Mouse (Mus musculus): Measurements from ENCODE around the gene Nhlrc4. TPM values are rescaled to one million over a fixed set of nuclear protein-coding genes. Genes with fewer than 3 reads are reported as not detected.

Nhlrc4 gene
- polyA plus RNA-seq, 1 experiment from 2014 or later = 0.73 TPM

DNA sequence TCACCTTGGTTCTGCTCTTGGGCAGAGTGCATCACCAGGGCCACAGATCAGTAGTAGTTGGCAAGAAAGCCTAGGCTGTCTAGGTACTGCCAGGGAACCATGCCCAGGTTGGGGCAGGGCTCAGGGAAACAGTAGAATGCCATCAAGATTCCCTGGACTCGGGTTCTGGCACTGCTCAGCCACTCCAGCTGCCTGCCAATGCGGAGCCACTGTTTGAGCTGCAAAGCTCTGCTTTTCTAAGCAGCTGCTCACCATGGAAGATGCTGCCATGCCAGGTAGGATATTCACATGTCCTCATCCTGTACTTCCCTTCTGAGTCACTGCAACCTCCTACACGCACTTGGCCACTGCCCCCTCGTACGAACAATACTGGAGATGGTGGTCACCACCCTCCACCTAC lies 36.1 kb upstream of the Nhlrc4 start:
- Histone ChIP-seq H3K4me2 (ENCODE audit: low read depth, low read length) (peak overlapping the region; percentile 18; the same call in 1 of the 2 replicates), H3K36me3 (ENCODE audit: control insufficient read depth, insufficient read depth, low read length) (0 out of 2 replicates have a peak, but pooled peaks cover 2% of the 10 kb centered on the region), H3K9me3 (ENCODE audit: control insufficient read depth, low read length) (no peaks in the 10 kb centered on the region), H3K4me3 (ENCODE audit: low read length) (no peak overlapping the region), H3K9ac (ENCODE audit: low read depth, low read length) (peak overlapping the region; percentile 39; the same call in 1 of the 2 replicates), H3K4me1 (ENCODE audit: control insufficient read depth, insufficient read depth, low read length) (peaks cover 30% of the 10 kb centered on the region), H3K27ac (ENCODE audit: low read length) (peak overlapping the region; percentile 89), H3K27me3 (replicated peaks; ENCODE audit: control insufficient read depth, insufficient read depth, low read length) (no peaks in the 10 kb centered on the region)
- WGBS = 81% methylated on average over 5 of the region's 5 CpGs
- no peak for ATAC-seq

DNA sequence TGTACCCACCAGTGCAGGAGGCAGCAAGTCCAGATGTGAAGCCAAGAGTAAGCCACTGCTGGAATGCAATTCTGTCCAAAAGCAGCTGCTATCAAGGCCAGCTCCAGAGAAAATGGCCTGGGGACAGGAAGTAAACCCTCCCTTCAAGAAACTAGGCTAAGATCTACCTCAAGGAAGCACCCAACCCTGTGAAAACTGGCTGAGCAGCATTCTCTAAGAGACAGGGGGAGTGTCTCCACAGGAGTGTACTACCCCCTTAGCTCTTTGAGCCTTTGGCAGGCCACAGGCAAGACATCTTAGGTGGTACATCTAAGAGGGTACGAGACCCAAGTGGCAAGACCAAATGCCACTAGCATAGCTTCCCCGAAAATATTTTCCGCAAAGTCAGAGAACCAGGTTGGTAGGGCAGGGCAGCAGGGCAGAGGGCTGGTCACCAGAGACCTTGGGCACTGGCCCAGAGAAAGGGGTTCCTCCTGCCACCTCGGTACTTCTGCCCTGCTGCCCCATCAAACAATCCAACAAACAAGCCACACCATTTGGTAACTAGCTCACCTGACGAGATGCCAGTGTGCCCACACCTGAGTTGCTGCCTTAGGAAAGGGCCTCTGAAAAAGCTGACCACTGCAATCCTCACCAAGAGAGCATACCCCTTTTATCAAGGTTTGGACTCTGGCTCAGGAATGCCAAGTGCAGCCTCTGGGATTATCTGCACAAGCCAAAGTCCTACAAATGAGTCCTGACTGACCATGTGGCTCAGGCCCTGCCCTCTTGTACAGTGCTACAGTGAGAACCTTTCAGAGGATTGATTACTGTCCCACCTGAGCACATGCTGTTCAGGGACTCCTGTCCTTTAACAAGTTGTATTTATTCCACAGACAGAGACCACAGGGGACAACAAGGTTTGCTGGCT lies 35.3 kb upstream of the Nhlrc4 start:
- Histone ChIP-seq H3K4me1 (ENCODE audit: control insufficient read depth, insufficient read depth, low read length) (peaks cover 30% of the 10 kb centered on the region), H3K27me3 (replicated peaks; ENCODE audit: control insufficient read depth, insufficient read depth, low read length) (no peaks in the 10 kb centered on the region), H3K4me3 (ENCODE audit: low read length) (0 out of 2 replicates have a peak overlapping the region, but pooled peaks have one; percentile 8), H3K36me3 (ENCODE audit: control insufficient read depth, insufficient read depth, low read length) (0 out of 2 replicates have a peak, but pooled peaks cover 2% of the 10 kb centered on the region), H3K9me3 (ENCODE audit: control insufficient read depth, low read length) (no peaks in the 10 kb centered on the region), H3K27ac (ENCODE audit: low read length) (peak overlapping the region; percentile 89), H3K4me2 (ENCODE audit: low read depth, low read length) (peak overlapping the region; percentile 34), H3K9ac (ENCODE audit: low read depth, low read length) (peak overlapping the region; percentile 39)
- WGBS = 86% methylated on average over 5 of the region's 5 CpGs
- peak; percentile 76 for ATAC-seq

DNA sequence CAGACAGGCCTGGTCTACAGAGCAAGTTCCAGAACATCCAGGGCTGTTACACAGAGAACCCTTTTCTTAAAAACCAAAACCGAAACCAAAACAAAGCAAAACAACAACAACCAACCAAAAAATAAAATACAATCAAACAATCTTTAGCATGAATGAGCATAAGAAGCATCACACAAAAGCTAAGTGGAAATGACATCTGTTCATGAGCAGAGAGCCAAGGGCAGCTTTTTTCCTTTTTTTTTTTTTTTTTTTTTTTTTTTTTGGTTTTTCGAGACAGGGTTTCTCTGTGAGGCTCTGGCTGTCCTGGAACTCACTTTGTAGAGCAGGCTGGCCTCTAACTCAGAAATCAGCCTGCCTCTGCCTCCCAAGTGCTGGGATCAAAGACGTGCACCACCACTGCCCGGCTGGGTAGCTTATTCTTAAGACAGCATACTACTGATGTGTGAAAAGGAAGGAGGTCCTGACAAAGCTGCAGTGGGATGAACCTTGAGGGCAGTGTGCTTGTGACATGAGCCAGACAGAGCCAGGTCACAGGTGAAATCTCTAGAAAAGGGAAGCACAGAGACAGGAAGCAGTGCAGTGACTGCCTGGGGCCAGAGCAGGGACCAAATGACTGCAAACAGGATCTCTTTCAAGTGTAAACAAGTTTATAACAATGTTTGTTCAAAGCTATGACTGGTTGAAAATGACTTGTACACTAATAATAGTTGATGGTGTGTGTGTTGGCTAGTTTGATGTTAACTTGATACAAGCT lies 26.4 kb upstream of the Nhlrc4 start:
- H3K4me2 ChIP-seq (ENCODE audit: low read depth, low read length) = no peak overlapping the region
- no peaks in the 10 kb centered on the region for H3K36me3 ChIP-seq (ENCODE audit: control insufficient read depth, insufficient read depth, low read length)
- WGBS = 89% methylated on average over 4 of the region's 4 CpGs
- no peak overlapping the region for H3K4me3 ChIP-seq (ENCODE audit: low read length)
- H3K27me3 ChIP-seq (replicated peaks; ENCODE audit: control insufficient read depth, insufficient read depth, low read length) = no peaks in the 10 kb centered on the region
- ATAC-seq = no peak
- H3K9me3 ChIP-seq (ENCODE audit: control insufficient read depth, low read length) = no peaks in the 10 kb centered on the region
- no peak overlapping the region for H3K9ac ChIP-seq (ENCODE audit: low read depth, low read length)
- peaks cover 14% of the 10 kb centered on the region for H3K4me1 ChIP-seq (ENCODE audit: control insufficient read depth, insufficient read depth, low read length)
- no peak overlapping the region for H3K27ac ChIP-seq (ENCODE audit: low read length)

DNA sequence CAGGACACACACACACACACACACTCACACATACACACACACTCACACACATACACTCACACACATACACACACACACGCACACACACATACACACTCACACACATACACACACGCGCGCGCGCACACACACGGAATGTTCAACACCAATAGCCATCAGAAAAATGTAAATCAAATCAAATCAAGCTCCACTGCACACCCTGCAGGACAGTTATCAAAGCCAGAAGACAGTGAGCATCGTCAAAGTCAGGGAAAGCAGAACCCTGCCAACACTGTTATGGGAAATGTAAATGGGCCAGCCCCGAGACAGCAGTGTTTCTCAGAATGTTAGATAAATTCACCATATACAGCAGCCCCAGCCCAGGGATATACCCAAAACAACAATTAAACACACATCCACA lies 25.7 kb upstream of the Nhlrc4 start:
- H3K4me2 ChIP-seq (ENCODE audit: low read depth, low read length) = no peak overlapping the region
- no peak overlapping the region for H3K9ac ChIP-seq (ENCODE audit: low read depth, low read length)
- no peak for ATAC-seq
- no peak overlapping the region for H3K27ac ChIP-seq (ENCODE audit: low read length)
- H3K36me3 ChIP-seq (ENCODE audit: control insufficient read depth, insufficient read depth, low read length) = no peaks in the 10 kb centered on the region
- no peak overlapping the region for H3K4me3 ChIP-seq (ENCODE audit: low read length)
- H3K9me3 ChIP-seq (ENCODE audit: control insufficient read depth, low read length) = no peaks in the 10 kb centered on the region
- H3K27me3 ChIP-seq (replicated peaks; ENCODE audit: control insufficient read depth, insufficient read depth, low read length) = no peaks in the 10 kb centered on the region
- H3K4me1 ChIP-seq (ENCODE audit: control insufficient read depth, insufficient read depth, low read length) = peaks cover 14% of the 10 kb centered on the region
- 86% methylated on average over 9 of the region's 9 CpGs for WGBS

DNA sequence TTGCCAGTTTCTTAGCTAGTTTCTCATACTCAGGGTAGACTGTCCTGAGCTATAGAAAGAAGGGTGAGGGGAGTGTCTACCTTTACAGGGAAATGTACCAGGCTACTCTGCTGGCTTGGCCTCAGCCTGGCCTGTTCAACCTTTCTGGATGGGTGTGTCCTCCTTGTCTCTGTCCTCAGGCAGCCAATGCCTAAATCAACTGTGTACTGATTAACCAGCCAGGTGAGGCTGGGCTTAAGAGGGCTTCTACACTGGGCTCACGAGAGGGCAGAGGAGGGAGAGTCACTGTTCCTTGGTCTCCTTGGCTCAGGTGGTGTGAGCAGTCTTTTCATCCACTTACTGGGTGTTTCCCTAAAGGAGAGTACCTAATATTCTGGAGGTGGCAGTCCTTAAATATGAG lies 23.4 kb upstream of the Nhlrc4 start:
- ATAC-seq = peak; percentile 94
- H3K4me2 ChIP-seq (ENCODE audit: low read depth, low read length) = no peak overlapping the region
- WGBS = 58% methylated on average over 1 of the region's 1 CpGs
- no peak overlapping the region for H3K4me3 ChIP-seq (ENCODE audit: low read length)
- H3K9ac ChIP-seq (ENCODE audit: low read depth, low read length) = no peak overlapping the region
- no peaks in the 10 kb centered on the region for H3K27me3 ChIP-seq (replicated peaks; ENCODE audit: control insufficient read depth, insufficient read depth, low read length)
- H3K36me3 ChIP-seq (ENCODE audit: control insufficient read depth, insufficient read depth, low read length) = no peaks in the 10 kb centered on the region
- H3K9me3 ChIP-seq (ENCODE audit: control insufficient read depth, low read length) = no peaks in the 10 kb centered on the region
- peaks cover 18% of the 10 kb centered on the region for H3K4me1 ChIP-seq (ENCODE audit: control insufficient read depth, insufficient read depth, low read length)
- H3K27ac ChIP-seq (ENCODE audit: low read length) = peak overlapping the region; percentile 35; the same call in 1 of the 2 replicates

DNA sequence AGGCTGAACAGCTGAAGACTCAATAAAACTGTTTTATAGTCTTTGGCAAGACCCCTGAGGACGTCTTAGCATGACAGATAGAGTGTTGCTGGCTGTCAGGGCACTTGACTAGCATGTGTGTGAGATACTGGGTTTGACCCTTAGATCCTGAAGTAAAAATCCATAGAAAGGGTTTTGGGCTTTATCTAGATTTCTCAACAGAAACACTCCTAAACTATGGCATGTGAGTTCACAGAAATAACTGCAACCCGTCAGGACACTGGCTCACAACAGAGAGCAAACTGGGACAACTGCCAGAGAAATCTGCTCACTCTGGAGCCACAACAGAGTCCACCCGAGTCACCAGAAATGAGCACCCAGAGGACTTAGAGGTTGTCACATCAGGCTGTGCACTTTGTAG lies 22.9 kb upstream of the Nhlrc4 start:
- WGBS = 43% methylated on average over 3 of the region's 3 CpGs
- Histone ChIP-seq H3K36me3 (ENCODE audit: control insufficient read depth, insufficient read depth, low read length) (0 out of 2 replicates have a peak, but pooled peaks cover 2% of the 10 kb centered on the region), H3K4me1 (ENCODE audit: control insufficient read depth, insufficient read depth, low read length) (peaks cover 18% of the 10 kb centered on the region), H3K9me3 (ENCODE audit: control insufficient read depth, low read length) (no peaks in the 10 kb centered on the region), H3K27ac (ENCODE audit: low read length) (peak overlapping the region; percentile 35; the same call in 1 of the 2 replicates), H3K9ac (ENCODE audit: low read depth, low read length) (no peak overlapping the region), H3K4me2 (ENCODE audit: low read depth, low read length) (no peak overlapping the region), H3K27me3 (replicated peaks; ENCODE audit: control insufficient read depth, insufficient read depth, low read length) (no peaks in the 10 kb centered on the region), H3K4me3 (ENCODE audit: low read length) (no peak overlapping the region)
- ATAC-seq = peak; percentile 15; the same call in 1 of the 2 replicates

DNA sequence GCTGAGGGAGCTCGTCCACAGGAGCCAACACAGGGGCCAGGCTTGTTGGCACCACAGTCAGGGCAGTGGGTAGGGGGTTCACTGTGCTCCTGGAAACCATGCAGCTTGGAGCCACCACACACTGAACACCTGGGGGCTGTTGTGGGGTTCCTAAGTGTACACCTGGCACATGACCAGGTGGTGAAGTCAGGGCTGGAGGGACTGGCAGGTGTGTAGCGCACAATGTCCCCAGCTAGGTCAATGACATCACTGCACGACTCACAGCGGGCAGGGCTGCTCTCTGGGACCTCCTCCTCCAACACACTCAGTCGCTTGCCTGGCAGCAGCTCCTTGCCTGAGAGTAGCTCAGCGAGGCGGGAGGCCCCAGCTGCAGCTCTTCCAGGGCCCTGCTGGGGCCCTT lies 19.5 kb upstream of the Nhlrc4 start:
- no peak overlapping the region for H3K4me3 ChIP-seq (ENCODE audit: low read length)
- 74% methylated on average over 7 of the region's 7 CpGs for WGBS
- H3K36me3 ChIP-seq (ENCODE audit: control insufficient read depth, insufficient read depth, low read length) = 0 out of 2 replicates have a peak, but pooled peaks cover 2% of the 10 kb centered on the region
- no peaks in the 10 kb centered on the region for H3K27me3 ChIP-seq (replicated peaks; ENCODE audit: control insufficient read depth, insufficient read depth, low read length)
- peaks cover 18% of the 10 kb centered on the region for H3K4me1 ChIP-seq (ENCODE audit: control insufficient read depth, insufficient read depth, low read length)
- H3K27ac ChIP-seq (ENCODE audit: low read length) = no peak overlapping the region
- no peak overlapping the region for H3K4me2 ChIP-seq (ENCODE audit: low read depth, low read length)
- H3K9me3 ChIP-seq (ENCODE audit: control insufficient read depth, low read length) = no peaks in the 10 kb centered on the region
- H3K9ac ChIP-seq (ENCODE audit: low read depth, low read length) = no peak overlapping the region
- peak; percentile 37 for ATAC-seq

DNA sequence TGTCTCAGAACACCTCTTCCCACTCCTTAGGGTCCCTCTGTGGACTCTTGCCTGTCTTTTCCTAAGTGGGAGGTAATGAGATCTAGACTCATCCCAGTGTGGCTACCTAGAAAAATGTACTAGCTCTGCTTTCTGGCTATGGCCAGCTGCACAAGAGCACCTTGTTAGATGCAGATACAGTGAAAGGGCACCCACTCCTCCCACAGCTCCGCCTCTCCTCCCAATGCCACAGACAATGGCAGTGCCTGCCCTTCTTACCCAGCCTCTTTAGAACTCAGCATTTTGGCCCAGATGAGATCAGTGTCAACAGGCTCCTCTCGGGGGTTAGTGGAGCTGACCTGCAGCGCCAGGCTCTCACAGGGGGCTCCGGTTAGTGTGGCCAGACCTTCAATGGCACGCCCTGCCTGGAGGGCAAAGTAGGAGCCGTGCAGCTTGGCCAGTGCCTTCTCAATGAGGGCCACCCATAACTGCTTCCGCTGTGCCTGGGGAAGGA lies 17.7 kb upstream of the Nhlrc4 start:
- Histone ChIP-seq H3K4me2 (ENCODE audit: low read depth, low read length) (no peak overlapping the region), H3K36me3 (ENCODE audit: control insufficient read depth, insufficient read depth, low read length) (0 out of 2 replicates have a peak, but pooled peaks cover 2% of the 10 kb centered on the region), H3K9ac (ENCODE audit: low read depth, low read length) (no peak overlapping the region), H3K27me3 (replicated peaks; ENCODE audit: control insufficient read depth, insufficient read depth, low read length) (no peaks in the 10 kb centered on the region), H3K9me3 (ENCODE audit: control insufficient read depth, low read length) (no peaks in the 10 kb centered on the region), H3K27ac (ENCODE audit: low read length) (no peak overlapping the region), H3K4me1 (ENCODE audit: control insufficient read depth, insufficient read depth, low read length) (peaks cover 7% of the 10 kb centered on the region), H3K4me3 (ENCODE audit: low read length) (no peak overlapping the region)
- 92% methylated on average over 7 of the region's 7 CpGs for WGBS
- ATAC-seq = no peak

DNA sequence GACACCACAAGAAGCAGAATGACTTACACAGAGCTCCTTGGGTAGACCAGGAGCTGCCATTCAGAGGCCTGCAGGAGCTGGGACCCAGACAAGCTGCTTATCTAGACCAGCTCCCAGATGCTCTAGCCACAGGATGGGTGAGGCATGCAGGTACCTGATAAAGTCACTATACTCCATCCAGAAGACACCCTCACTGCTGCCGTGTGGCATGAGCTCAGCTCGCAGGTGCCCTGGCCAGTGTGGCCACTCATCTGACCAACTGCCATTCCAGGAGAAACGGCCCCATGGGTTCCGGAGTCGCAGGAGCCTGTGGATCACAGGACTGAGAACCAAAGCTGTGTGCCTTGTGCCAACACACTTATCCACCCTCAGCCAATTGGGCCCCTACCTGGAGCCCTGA lies 16.8 kb upstream of the Nhlrc4 start:
- H3K9me3 ChIP-seq (ENCODE audit: control insufficient read depth, low read length) = no peaks in the 10 kb centered on the region
- ATAC-seq = peak; percentile 57
- 0 out of 2 replicates have a peak, but pooled peaks cover 2% of the 10 kb centered on the region for H3K36me3 ChIP-seq (ENCODE audit: control insufficient read depth, insufficient read depth, low read length)
- no peak overlapping the region for H3K27ac ChIP-seq (ENCODE audit: low read length)
- 0 out of 2 replicates have a peak, but pooled peaks cover 4% of the 10 kb centered on the region for H3K4me1 ChIP-seq (ENCODE audit: control insufficient read depth, insufficient read depth, low read length)
- no peak overlapping the region for H3K4me3 ChIP-seq (ENCODE audit: low read length)
- WGBS = 92% methylated on average over 5 of the region's 5 CpGs
- no peaks in the 10 kb centered on the region for H3K27me3 ChIP-seq (replicated peaks; ENCODE audit: control insufficient read depth, insufficient read depth, low read length)
- no peak overlapping the region for H3K4me2 ChIP-seq (ENCODE audit: low read depth, low read length)
- H3K9ac ChIP-seq (ENCODE audit: low read depth, low read length) = no peak overlapping the region

All from intestine, embryonic 16.5 days (tissue).